Mouse (Mus musculus) layer of hippocampus, postnatal 36 days (tissue): ENCODE data around the gene Cmtm7. TPM values are rescaled to one million over a fixed set of nuclear protein-coding genes. Genes with fewer than 3 reads are reported as not detected.

Source experiments
- DNase-seq, 2 experiments: peaks; one replicate each; pipeline ENCODE4 v3.0.0; 2022
- total RNA-seq, 2 experiments: library from RNA; stranded (reverse); gene quantifications; 2 replicates each; pipeline ENCODE4 v1.2.3; 2021

Cmtm7 gene
- total RNA-seq, 2 experiments from 2014 or later = 3.5 to 4.5 TPM

DNA sequence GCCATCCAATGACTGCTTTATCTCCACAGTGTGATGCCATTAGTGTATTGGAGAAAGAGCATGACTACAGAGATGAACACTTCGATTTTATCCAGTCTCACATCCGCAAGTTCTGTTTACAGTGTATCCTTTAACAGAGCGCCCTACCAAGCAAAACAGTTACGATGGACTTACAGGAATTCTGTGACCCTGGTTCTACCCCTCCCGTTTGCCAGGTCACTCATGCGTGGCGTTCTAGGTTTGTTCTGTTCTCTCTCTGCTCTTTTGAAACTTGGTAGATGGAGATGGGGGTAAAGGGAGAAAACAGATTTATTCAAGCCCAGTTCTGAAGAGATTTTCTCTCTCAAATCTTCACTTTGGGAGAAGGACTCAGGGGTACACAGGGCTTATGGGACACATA, 68.2 kb downstream of the Cmtm7 start:
- DNase-seq = no peak

DNA sequence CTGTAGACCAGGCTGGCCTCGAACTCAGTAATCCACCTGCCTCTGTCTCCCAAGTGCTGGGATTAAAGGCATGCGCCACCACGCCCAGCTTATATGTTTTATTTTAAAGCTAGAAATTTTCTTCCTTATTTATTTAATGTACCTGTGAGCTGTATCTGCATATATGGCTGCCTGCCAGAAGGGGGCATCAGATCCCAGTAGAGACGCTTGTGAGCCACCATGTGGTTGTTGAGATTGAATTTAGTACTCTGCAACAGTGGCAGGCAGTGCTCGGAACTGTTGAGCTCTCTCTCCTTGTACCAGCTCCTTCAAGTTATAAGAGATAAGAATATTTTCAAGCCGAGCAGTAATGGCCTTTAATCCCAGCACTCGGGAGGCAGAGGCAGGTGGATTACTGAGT, 71.3 kb downstream of the Cmtm7 start:
- DNase-seq = no peak

DNA sequence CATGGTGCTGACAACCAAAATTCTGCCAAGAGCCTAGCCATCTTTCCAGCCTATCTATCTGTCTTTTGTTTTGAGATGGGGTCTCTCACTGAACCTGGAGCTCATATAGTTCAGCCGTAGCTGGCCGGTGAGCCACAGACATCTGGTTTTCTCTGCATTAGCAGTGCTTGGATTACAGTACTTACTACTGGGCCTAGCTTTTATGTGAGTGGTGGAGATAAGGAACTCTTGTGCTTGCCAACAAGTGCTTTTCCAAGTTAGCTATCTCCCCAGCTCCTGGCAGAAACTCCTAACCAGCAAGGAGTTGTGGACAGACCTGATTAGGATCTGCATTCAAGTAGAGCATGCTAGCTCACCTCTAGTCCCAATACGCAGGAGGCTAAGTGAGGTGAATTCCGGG, 73.9 kb downstream of the Cmtm7 start:
- DNase-seq = no peak

Other genes with a start within 250 kb of the Cmtm7 start
- gene Trim71, start 217.5 kb downstream of the Cmtm7 start, total RNA-seq = 1 to 10 TPM; 1.1 to 1.5 TPM
- 10 to 100 TPM; 56.1 to 57.3 TPM for gene Cnot10, start 141.7 kb downstream of the Cmtm7 start, total RNA-seq
- 100 to 1,000 TPM in 1 of 2 experiments, 10 to 100 TPM in 1; 93.4 to 102 TPM for gene Dync1li1, start 93.1 kb downstream of the Cmtm7 start, total RNA-seq
- gene Cmtm6, start 50.7 kb downstream of the Cmtm7 start, total RNA-seq = 10 to 100 TPM; 22.1 to 22.4 TPM
- 1 to 10 TPM; 2.4 to 2.7 TPM for gene Cmtm8, start 62.3 kb upstream of the Cmtm7 start, total RNA-seq
- gene Gpd1l, start 152.1 kb upstream of the Cmtm7 start, total RNA-seq = 10 to 100 TPM; 76.8 to 81.3 TPM
- 10 to 100 TPM; 17.2 to 17.9 TPM for gene Osbpl10, start 196.7 kb upstream of the Cmtm7 start, total RNA-seq
- gene Rps27rt, start 200.9 kb upstream of the Cmtm7 start, total RNA-seq = 10 to 100 TPM in 1 of 2 experiments, 1 to 10 TPM in 1; 3.9 to 27.5 TPM